ENCODE assay signal across 1 mouse cellular context in genomic region chr3:96808136-96808535, GRCm38 (mm10).
TF ChIP-seq lines count a peak whose summit lies in the region.

No protein-coding gene starts in this region.

TF ChIP-seq in MEL, 35 proteins besides CTCF, POLR2A, EP300 and RAD21:
- TF ChIP-seq GATA1 (IDR thresholded peaks at IDR 0.05; ENCODE audit: low read depth, low read length) (no peak), ZNF384 (IDR thresholded peaks at IDR 0.05; ENCODE audit: low read depth, low read length) (peak; percentile 87), USF1 (IDR thresholded peaks at IDR 0.05; ENCODE audit: low read depth, low read length) (no peak), TBP (IDR thresholded peaks at IDR 0.05; ENCODE audit: low read depth, low read length) (0 out of 2 replicates have a peak, but pooled peaks have one; percentile 17), TCF12 (IDR thresholded peaks at IDR 0.05; ENCODE audit: low read depth, low read length) (peak; percentile 39; the same call in 1 of the 2 replicates)
